Mouse (Mus musculus): ENCODE results near the gene Glg1.
"Not testable (repeated sequence)": the region's sequence is repeated elsewhere in the genome, so short reads cannot be mapped to it uniquely, and the experiment has no call there.

DNA sequence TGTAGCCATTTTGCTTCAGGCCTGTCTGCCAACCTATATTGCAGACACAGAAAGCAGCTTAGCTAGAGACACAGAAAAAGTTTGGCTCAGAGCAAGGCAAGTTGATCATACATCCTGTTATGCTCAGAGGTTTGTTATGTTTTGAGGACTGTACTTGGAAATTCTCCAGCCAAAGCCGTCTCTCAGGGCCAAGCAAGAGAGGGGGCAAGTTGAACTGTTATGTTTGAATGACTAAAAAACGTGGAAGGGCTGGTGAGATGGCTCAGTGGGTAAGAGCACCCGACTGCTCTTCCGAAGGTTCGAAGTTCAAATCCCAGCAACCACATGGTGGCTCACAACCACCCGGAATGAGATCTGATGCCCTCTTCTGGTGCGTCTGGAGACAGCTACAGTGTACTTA, 7.1 kb upstream of the Glg1 start:
- not testable (repeated sequence) for TF ChIP-seq CTCF (IDR thresholded peaks at IDR 0.05; ENCODE audit: control insufficient read depth, insufficient read depth, low read length); POLR2A (IDR thresholded peaks at IDR 0.05; ENCODE audit: borderline replicate concordance, control insufficient read depth, low read depth, low read length)
